Mouse (Mus musculus) urinary bladder, postnatal 10 days (tissue): ENCODE measurements around the gene Nek7.

ENCODE experiments used
- DNase-seq: peaks from one replicate; pipeline ENCODE4 v3.0.0; 2022; ENCODE audit warnings: low spot score

Gene Nek7

DNA sequence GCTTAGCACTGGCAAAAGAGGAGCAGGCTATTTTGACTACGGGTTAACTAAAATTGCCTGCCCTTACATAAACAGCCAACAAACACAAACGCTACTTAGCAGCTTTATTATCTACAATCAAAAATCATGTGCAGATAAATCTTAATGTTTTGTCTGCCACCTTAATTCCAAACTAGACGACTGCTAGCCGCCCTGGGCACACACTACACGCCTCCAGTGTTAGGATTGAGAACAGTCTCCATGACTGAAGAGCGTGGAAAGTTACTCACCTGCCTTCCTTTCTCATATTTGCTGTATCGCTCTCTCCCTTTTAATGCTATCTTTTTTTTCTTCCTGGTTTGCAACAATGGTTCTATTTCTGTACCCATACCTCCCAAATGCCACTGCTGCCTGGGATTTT is 12.1 kb downstream of the Nek7 start:
- DNase-seq: no peak

DNA sequence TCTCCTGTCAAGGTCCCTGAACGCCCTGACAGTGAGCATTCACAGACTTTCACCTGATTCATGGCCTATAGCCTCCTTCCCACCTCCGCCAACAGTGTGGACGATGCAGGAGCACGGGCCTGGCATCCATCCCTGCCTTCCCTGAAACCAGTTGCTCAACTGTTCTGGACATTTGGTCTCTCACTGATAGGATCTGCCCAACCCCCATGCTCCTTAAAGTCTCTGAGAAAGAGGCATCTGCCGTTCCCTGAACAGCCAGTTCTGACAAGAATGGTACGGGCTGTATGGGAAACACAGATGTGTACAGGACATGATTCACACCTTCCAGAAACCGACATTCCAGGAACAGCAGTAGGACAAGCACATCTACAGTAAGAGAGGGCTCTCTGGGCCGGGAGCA is 13.2 kb downstream of the Nek7 start:
- DNase-seq: no peak

DNA sequence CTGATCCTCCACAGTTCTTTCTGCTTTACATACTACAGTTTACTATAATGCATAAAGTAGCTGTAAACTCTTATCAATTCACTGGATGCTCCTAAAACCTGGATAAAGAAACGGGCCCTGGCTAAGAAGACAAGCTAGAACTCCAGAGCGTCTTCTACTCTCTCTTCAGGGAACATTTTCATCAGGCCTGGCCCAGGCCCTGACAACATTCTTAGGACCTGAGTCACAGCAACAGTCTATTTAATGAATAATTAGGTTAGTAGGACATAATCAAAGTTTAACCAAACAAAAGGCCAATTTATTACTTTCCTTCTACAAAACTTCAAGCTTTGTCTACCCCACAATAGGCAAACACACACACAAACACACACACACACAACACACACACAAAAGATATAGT is 15.2 kb downstream of the Nek7 start:
- DNase-seq: no peak

DNA sequence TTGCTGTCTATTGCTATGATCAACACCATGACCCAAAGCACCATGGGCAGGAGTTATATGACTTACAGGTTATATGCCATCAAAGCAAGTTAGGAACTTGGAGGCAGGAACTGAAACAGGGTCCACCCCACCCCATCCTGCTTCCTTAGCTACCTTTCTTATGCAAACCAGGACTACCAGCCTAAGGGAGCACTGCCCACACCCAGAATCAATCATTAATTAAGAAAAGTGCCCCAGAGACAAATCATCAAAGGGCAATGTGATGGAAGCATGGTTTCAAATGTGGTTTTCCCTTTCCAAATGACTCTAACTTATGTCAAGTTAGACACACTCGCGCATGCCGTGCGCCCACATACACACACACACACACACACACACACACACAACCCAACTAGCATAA is 16.0 kb downstream of the Nek7 start:
- no peak for DNase-seq

DNA sequence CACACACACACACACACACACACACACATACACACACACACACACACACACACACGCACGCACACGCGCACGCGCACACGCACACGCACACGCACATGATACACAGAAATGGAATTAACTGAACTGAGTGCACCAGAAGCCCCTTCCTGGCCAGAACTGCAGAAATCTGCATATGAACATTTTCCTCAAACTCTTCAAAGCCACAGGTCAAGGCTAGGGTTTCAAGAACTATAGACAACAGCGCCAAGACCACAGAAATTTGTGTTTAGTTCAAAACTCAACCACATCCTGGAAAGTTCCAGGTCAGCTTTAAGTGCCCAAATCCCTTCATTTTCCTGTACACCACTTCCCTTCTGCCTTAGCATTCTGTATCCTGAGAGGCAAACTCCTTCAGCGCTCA is 21.9 kb downstream of the Nek7 start:
- DNase-seq: no peak

DNA sequence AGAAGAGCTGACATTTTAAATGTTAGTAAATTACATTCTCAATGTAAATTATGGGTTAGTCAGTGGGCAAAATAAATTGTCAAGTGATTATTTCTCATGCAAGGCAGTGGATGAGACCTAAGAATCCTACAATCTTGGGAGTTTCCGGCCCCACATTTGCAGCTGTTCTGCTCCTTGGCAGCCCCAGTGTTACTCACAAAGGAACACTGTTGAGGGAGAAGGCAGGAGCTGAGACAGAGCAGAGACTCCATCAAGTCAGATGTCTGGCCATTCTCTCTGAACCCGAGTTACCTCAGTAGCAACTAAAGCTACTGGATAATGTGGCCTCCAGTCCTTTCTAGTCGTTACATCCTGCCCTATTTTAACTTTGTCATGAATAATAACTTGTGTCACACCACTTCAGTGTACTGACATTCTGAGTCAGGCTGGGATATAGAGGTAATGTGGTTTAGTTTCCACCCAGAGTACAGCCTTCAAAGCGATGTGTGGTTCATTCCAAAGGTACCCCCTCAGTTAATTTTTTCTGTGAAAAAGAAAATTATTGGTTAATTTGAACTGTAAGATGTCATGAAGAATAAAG is 23.7 kb downstream of the Nek7 start:
- no peak for DNase-seq

DNA sequence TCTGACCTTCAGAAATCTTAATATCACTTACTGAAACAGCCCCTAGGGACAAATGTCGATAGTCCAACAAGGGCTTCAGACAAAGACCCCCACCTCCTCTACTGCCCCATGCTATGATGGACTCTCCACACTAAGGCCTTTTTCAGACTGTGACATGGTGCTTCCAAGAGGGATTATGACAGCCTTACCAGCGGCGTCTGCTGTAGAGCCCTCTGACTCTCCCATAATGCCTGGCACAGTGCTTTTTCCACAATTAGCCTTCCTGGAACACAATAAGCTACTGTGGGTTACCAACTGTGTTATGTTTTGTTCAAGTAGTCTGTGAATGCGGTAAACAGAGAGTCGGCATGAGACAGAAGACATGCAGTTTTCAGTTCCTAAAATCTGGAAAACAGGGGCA is 25.0 kb downstream of the Nek7 start:
- DNase-seq: no peak

DNA sequence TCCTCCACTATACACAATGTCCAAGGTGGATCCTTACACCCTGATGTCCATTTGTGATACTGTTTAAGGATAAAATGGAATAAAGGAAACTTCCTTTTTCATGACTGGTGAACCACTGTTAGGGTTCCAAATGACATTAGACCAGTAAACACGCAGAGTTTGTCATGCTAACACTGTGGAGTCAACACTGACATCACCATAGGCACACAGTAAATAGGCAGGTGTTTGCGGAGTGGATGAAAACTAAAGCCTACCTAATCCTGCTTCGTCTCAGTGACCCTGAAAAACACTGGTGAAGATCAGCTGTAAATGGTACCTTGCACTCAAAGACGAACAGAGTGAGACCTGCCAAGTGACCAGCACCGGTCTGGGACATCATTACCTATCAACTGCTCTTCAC is 26.0 kb downstream of the Nek7 start:
- DNase-seq: no peak

DNA sequence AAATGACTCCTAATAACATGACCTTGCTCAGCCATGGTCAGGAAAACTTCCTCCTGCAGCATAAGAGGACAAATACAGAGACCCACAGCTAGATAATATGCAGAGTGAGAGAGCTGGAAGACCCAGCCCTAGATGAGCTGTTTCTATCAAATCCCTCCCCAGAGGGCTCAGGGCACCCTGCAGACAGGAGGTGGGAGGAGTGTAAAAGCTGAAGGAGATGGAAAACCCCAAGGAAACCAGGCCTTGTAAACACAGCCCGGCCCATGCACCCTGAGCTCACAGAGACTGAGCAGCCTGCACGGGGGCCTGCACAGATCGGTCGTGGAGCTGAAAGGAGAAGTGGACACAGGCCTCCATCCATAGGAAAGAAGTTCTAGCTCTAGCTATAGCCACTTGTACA is 27.5 kb downstream of the Nek7 start:
- no peak for DNase-seq

DNA sequence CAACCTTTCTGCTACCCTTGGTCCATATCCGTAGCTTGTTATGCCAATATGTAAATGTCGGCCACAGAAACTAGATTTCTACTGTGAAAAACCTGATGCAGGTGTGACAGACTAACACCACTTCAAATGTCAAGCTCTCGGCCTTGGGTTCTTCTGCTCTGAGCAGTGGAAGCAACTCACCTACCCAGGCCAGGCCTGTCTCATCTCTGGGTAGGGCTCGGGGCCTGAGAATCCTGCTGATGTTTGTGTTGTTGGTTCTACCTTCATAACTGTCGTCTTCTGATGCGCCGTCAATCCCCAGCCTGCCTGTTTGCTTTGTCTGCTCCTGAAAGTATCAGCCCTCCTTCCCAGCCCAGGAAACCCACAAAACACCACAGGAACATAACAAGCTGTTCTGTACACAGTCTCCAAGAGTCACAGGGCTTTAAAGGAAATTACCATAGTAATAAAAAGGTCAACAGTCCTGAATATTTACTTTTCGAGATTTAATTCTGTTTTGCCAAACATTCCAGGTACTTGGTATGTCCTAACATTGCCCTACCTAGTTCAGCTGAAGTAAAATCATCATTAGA is 29.4 kb downstream of the Nek7 start:
- no peak for DNase-seq

DNA sequence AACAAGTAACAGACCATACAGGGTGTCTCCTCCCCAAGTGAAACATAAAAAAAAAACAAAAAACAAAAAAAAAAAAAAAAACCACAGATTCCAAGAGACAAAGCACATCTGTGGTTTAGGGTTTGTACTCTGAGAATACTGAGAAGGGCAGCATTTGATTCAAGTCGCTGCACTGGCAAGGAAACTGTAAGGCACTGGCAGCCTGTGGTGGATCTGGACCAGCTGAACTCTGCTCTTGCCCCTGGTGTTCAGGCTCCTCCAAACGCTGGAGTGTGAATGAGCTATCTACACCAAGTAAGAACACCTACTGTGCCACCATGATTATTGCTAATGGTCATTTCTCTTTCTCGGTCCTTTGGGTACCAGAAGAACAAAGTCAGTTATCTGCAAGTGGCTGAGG is 30.8 kb downstream of the Nek7 start:
- no peak for DNase-seq

DNA sequence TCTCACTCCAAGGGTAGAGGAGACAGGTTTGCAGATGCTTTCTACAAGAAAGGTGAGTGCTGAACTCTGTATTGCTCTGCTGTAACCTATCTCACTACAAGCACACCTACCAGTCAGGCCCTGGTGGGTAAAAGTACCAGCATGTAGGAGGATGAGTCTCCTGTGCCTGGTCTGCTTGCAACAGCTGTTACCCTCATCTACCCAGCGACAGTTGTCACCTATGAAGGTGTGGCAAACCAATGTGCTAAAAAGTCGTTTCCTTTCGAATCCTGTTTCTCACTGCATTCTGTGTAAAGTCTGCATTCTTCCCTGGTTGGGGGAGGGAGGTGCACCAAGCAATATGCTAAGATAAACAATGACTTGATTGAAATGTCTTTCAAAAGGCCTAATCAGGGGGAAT is 32.1 kb downstream of the Nek7 start:
- no peak for DNase-seq

DNA sequence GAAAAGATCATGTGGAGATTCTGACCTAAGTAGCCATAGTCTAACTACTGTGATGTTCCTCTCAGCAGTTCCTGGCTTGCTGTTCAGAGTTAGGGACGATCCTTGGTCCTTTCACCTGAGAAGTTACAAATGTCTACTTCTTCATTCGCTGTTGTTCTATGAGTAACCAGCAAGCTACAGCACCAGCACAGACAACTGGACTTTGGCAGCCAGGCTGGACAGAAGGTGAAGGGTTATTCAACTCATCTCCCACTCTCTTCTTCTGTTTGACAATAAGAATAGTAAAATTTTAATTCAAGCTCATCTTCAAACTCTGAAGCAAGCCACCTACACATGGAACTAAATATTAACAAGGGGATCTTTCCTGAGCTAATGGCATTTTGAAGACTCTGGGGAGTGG is 33.0 kb downstream of the Nek7 start:
- DNase-seq: no peak

DNA sequence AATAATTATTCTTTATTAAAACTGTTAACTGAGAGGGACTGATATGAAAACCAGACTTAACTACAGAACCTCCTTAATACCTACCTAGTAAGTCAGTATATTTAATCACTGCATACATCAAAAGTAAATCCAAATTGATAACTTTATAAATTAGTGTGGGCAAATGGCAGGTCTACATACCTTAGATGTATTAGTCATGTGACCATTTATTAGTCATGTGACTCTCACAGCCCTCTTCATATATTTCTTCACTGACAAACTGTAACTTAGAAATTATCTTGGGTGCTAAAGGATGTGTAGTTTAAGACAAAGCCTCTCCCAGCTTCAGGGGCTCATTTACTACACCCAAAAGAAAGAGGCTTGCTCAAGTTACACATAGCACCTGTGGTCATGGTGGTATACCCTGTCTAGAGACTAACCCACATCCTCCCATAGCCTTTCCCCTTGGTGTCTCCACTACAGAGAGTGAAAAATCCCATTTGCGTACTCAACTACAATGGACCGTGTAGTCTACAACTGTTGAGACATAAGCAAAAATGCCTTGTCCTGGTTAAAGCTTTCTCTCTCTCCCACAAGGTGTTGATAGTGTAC is 35.4 kb downstream of the Nek7 start:
- no peak for DNase-seq

DNA sequence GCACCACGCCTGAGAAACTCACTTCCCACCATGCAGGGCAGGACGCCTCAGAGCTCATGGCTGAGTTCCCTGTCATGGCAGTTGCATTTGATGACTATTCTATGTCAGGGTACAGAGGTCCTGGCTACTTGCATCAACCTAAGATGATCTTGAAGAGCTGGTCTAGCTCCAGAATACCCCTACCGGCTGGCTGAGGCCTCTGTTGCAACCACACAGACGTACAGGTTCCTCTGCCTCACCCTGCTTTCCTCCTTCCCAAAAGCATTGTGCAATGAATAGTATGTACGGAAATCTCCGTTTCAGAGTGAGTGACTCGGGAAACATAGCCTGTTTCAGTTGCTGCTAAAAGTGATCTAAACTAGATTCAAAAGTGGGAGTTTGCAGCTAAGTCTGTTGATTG is 37.7 kb downstream of the Nek7 start:
- no peak for DNase-seq

DNA sequence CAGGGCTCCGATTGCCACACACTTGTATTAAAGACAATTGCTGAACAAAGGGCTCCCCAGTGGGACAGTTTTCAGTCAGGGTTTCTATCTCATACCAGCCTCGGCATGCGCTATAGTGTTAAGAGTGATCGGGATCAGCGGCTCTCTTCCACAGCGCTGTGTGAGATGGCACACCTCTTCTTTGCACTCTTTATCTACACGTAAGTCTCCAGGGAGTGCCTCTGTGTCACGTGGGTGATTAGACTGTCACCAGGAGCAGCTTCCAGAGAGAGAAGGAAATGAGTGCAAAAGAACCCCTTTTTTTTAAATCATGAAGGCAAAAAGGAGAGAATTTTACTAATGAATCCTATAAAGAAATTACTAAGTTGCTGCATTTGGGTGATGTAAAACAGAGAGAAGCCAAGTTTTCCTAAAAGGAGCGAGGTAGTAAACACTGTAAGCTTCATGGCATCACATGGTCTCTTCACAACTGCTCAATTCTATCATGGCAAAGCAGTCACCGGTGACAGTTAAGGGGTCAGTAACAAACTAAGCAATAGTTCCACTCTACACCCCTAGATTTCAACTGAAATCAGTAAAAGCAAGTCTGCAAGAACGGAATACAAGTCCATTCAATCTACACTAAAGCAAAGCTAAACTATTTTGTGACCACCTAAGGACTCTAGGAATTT is 40.0 kb downstream of the Nek7 start:
- DNase-seq: no peak

DNA sequence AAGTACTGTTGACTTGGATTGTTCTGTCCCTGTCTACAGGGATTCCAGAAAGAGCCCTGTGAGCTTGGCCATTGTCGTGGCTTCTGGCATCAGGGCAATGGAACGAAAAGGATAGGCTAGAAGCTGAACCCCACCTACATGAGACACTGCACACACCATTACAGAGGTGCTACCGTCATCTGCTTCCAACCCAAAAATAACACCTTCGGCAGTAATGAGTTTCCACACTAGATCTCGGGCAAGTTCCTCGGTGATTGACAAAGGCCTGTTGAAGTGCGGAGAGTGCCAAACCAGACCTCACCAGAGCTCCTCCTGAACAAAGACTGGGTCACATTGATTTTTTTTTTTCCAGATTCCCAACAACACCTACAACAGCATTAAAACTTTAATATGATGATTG is 40.7 kb downstream of the Nek7 start:
- DNase-seq: no peak

DNA sequence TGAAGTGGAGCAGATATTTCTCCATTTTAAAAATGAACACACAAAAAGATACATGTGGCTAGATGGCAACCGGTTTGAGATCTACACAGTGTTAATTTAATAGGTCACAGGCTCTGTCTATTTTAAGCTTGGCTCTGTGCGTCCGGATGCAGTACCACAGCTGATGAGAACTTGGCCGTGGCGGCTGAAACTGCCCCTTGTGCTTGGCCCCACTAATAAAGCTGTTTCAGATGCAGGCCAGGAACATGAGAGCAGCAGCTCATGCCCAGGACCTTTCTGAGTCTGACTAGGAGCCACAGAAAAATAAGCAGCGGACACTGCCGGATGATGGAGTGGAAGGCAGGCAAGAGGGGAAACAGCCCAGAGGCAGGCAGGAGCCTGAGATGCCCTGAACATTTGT is 43.1 kb downstream of the Nek7 start:
- no peak for DNase-seq

DNA sequence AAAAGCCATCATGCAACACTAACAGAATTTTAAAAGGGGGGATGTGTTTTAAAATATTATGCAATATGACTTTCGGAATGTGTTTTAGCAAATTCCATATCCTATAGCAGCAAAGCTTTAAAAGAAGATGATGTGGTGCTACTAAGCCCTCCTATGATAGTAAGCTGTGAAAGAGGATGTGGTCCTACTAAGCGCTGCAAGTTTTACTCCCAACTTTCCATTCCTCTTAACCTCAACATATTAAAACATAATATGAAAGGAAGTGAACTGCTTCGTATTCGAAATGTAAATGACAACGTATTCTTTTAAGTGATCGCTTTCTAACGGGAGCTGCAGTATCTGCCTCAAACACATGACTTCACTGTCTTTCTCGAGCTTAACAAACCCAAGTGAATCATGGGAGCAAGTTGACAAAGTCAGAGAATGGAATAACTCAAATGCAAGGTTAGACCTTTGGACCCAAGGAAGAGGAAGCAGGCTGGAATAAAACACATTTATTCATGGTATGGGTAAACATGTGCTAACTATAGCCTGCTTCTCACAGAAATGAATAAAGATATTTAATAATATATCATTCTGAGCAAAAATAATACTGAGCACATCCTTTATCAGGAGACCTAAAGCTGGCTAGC is 43.8 kb downstream of the Nek7 start:
- DNase-seq: no peak

DNA sequence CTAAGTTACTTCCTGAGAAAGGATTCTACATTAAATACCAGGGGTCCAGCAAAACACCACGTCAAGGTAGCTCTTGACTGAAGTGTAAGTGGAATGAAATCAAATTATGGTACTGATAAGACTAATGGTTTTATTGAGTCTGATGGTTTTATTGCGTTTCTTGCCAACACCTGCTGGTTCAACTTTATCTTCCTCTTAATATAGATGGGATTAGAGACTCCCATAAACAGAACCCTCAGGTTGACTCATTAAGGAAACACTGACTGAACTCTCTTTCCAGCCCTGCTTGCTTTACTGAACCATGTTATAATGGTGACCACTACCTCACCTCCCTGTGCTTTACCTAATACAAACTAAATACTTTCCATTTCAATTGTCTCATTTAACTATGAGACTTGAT is 44.3 kb downstream of the Nek7 start:
- no peak for DNase-seq

DNA sequence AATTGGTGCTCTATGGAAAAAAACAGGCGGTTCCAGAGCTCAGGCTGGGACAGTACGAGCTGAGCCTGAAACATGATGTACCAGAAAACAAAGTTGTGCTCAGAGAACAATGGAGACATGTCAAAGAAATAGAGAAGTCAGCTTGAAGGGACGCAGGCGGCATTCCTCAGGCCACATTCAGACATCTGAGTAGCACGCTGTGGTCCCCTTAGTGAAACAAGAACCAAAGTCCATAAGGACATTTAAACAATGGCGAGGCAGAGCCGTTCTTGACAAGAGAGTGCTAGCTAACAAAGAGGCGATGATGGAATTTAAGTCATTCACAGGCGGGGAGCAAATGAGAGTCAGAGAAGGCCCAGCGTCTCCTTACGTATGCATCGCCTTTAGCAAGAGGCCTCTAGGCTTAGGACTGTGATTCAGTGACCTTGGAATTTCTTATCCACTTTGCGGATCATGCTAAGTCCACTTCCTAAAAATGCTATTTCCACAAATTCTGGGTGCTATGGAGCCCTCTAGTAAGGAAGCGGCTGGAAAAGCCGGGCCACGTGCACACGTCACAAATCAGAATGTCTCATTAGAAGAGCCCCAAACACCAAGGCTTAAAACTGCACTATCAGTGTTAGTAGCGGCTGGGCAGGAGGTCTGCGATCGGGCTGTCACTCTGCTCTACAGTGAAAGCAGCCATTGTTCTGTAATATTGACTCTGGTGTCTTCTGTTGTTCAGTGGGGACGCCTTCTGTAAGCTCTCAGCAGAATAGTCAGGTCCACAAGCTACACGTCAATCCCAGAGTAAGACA is 48.2 kb downstream of the Nek7 start:
- no peak for DNase-seq

DNA sequence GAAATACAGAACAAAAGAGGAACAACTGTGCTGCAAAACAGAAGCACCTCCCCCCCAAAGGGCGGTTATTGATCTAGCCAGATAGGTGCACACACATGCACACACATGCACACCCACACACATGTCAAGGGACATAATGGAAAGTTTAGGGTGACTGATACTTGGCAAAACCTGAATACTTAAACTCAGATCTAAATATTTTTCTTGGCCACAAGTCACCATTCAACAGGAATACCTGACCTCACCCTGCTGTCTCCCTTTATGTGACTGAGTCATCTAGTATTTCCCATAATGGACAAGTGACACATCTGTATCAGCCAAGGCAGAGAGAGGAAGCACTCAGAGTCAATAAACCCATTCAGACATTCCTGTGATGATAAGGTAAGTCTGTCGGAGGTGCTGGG is 48.9 kb downstream of the Nek7 start:
- no peak for DNase-seq
